Mouse (Mus musculus): ENCODE data around the gene Sgk2.
"Not testable (repeated sequence)": the region's sequence is repeated elsewhere in the genome, so short reads cannot be mapped to it uniquely, and the experiment has no call there.

The Sgk2 gene

GRCm38 (mm10) chr2:162993881-162994616, 6.9 kb downstream of the Sgk2 start:
- DNase-seq: no peak

GRCm38 (mm10) chr2:162998528-162999230, 11.5 kb downstream of the Sgk2 start:
- peak; percentile 34 for DNase-seq

GRCm38 (mm10) chr2:162999744-163000143, 12.6 kb downstream of the Sgk2 start:
- DNase-seq: no peak

GRCm38 (mm10) chr2:163001071-163001470, 13.9 kb downstream of the Sgk2 start:
- DNase-seq: no peak

- no peak for DNase-seq
These were observed 20.2 kb downstream of the Sgk2 start for GRCm38 (mm10) chr2:163007299-163007698.

- DNase-seq: peak; percentile 90
These were observed 30.0 kb downstream of the Sgk2 start, which contains the start of gene Ift52 for GRCm38 (mm10) chr2:163016916-163017743. TSS of gene Ift52 (plus strand) at chr2:163017354.

GRCm38 (mm10) chr2:163031289-163031688, 44.2 kb downstream of the Sgk2 start:
- no peak for DNase-seq

GRCm38 (mm10) chr2:163031757-163032156, 44.6 kb downstream of the Sgk2 start:
- no peak for DNase-seq

GRCm38 (mm10) chr2:163032622-163033021, 45.5 kb downstream of the Sgk2 start:
- no peak for DNase-seq

- no peak for DNase-seq
These were observed 52.8 kb downstream of the Sgk2 start for GRCm38 (mm10) chr2:163039940-163040339.

- peak; percentile 27 for DNase-seq
These were observed 61.0 kb downstream of the Sgk2 start for GRCm38 (mm10) chr2:163048125-163048524.

GRCm38 (mm10) chr2:163049116-163049515, 62.0 kb downstream of the Sgk2 start:
- no peak for DNase-seq

- DNase-seq: no peak
These were observed 64.6 kb downstream of the Sgk2 start for GRCm38 (mm10) chr2:163051691-163052090.

GRCm38 (mm10) chr2:163052101-163052500, 65.0 kb downstream of the Sgk2 start:
- no peak for DNase-seq

- DNase-seq: no peak
These were observed 65.7 kb downstream of the Sgk2 start for GRCm38 (mm10) chr2:163052826-163053225.

GRCm38 (mm10) chr2:163054335-163054840, 67.3 kb downstream of the Sgk2 start, which contains the start of gene Mybl2:
TSS of gene Mybl2 (plus strand) at chr2:163054687.
- peak; percentile 54 for DNase-seq

GRCm38 (mm10) chr2:163054891-163055494, 67.9 kb downstream of the Sgk2 start:
- DNase-seq: no peak

GRCm38 (mm10) chr2:163055715-163056114, 68.6 kb downstream of the Sgk2 start:
- no peak for DNase-seq

- DNase-seq: no peak
These were observed 69.5 kb downstream of the Sgk2 start for GRCm38 (mm10) chr2:163056584-163056983.

GRCm38 (mm10) chr2:163058981-163059380, 71.9 kb downstream of the Sgk2 start:
- DNase-seq: not testable (repeated sequence)

- no peak for DNase-seq
These were observed 73.5 kb downstream of the Sgk2 start for GRCm38 (mm10) chr2:163060630-163061029.

Data from cerebellum, adult 11-12 months (tissue).